Mouse (Mus musculus) MEL (cell line): Measurements from ENCODE around the gene Medag. TPM values are rescaled to one million over a fixed set of nuclear protein-coding genes. Genes with fewer than 3 reads are reported as not detected.

Source experiments
- DNase-seq: peaks from one replicate; pipeline ENCODE4 v3.0.0; 2011; ENCODE audit warnings: low read depth, low spot score
- H3K27ac ChIP-seq: 2 replicates; pipeline ENCODE4 v1.5.1; 2012; ENCODE audit warnings: low read depth, mild to moderate bottlenecking, control low read depth, low read length, moderate library complexity; ENCODE audit not compliant: control insufficient read depth
- H3K27me3 ChIP-seq, 2 experiments: fragments of 150-350 bp in 1 of 2; sonication (generic) in 1 of 2; 2 replicates each; pipeline ENCODE4 v1.6.1; 2012; ENCODE audit warnings: low read length in 2 of 2, mild to moderate bottlenecking in 2 of 2, improper control_type of control experiment in 1 of 2, moderate library complexity in 1 of 2; ENCODE audit not compliant: insufficient read depth in 2 of 2, control insufficient read depth in 1 of 2
- H3K36me3 ChIP-seq, 2 experiments: 2 replicates each; pipeline ENCODE4 v1.6.1; 2012 to 2014; ENCODE audit warnings: low read length in 2 of 2, improper control_type of control experiment in 1 of 2, inconsistent platforms in 1 of 2, mild to moderate bottlenecking in 1 of 2; ENCODE audit not compliant: insufficient read depth in 2 of 2, control insufficient read depth in 1 of 2
- H3K4me1 ChIP-seq, 2 experiments: fragments of 150-350 bp in 1 of 2; sonication (generic) in 1 of 2; 2 replicates each; pipeline ENCODE4 v1.6.1; 2012; ENCODE audit warnings: low read length in 2 of 2, improper control_type of control experiment in 1 of 2, mild to moderate bottlenecking in 1 of 2; ENCODE audit not compliant: insufficient read depth in 2 of 2, control insufficient read depth in 1 of 2
- H3K4me3 ChIP-seq, 2 experiments: fragments of 150-350 bp in 1 of 2; sonication (generic) in 1 of 2; 2 replicates each; pipeline ENCODE4 v1.5.1; 2012; ENCODE audit warnings: low read depth in 2 of 2, low read length in 2 of 2, mild to moderate bottlenecking in 2 of 2, moderate library complexity in 2 of 2, control low read depth in 1 of 2, improper control_type of control experiment in 1 of 2; ENCODE audit not compliant: control insufficient read depth in 1 of 2, insufficient read depth in 1 of 2
- H3K79me2 ChIP-seq: 2 replicates; pipeline ENCODE4 v1.6.1; 2012; ENCODE audit warnings: mild to moderate bottlenecking, low read length, moderate library complexity; ENCODE audit not compliant: control insufficient read depth, poor library complexity, insufficient read depth
- H3K9ac ChIP-seq: 2 replicates; pipeline ENCODE4 v1.6.1; 2012; ENCODE audit warnings: low read depth, mild to moderate bottlenecking, control low read depth, low read length, moderate library complexity; ENCODE audit not compliant: control insufficient read depth, poor library complexity, severe bottlenecking
- H3K9me3 ChIP-seq: fragments of 150-350 bp; sonication (generic); replicated peaks from 2 replicates; pipeline ENCODE4 v1.6.1; 2012; ENCODE audit warnings: mild to moderate bottlenecking, low read length, improper control_type of control experiment, moderate library complexity; ENCODE audit not compliant: insufficient read depth
- CHD2 ChIP-seq: IDR thresholded peaks from 2 replicates; pipeline ENCODE4 v1.6.1; 2011; ENCODE audit warnings: low read length, improper control_type of control experiment
- EP300 ChIP-seq, 2 experiments: IDR thresholded peaks; 2 replicates each; pipeline ENCODE4 v1.6.1; 2011; ENCODE audit warnings: improper control_type of control experiment in 2 of 2, low read length in 2 of 2, low read depth in 1 of 2, mild to moderate bottlenecking in 1 of 2
- ETS1 ChIP-seq: IDR thresholded peaks from 2 replicates; pipeline ENCODE4 v1.6.1; 2012; ENCODE audit warnings: low read depth, mild to moderate bottlenecking, inconsistent platforms, low read length, improper control_type of control experiment, moderate library complexity
- KAT2A ChIP-seq: conservative IDR thresholded peaks from 2 replicates; pipeline ENCODE4 v1.6.1; 2012; ENCODE audit warnings: low read depth, low read length, improper control_type of control experiment, inconsistent platforms
- MAZ ChIP-seq: IDR thresholded peaks from 2 replicates; pipeline ENCODE4 v1.6.1; 2012; ENCODE audit warnings: low read depth, mild to moderate bottlenecking, inconsistent platforms, low read length, improper control_type of control experiment
- MYB ChIP-seq: IDR thresholded peaks from 2 replicates; pipeline ENCODE4 v1.6.1; 2011; ENCODE audit warnings: mild to moderate bottlenecking, low read depth, low read length, improper control_type of control experiment
- NRF1 ChIP-seq: IDR thresholded peaks from 2 replicates; pipeline ENCODE4 v1.6.1; 2014; ENCODE audit warnings: low read depth, mild to moderate bottlenecking, inconsistent platforms, low read length, improper control_type of control experiment, moderate library complexity; ENCODE audit not compliant: poor library complexity, insufficient read depth, severe bottlenecking
- POLR2AphosphoS5 ChIP-seq: IDR thresholded peaks from 2 replicates; pipeline ENCODE4 v1.6.1; 2012; ENCODE audit warnings: low read depth, borderline replicate concordance, mild to moderate bottlenecking, inconsistent platforms, low read length, moderate library complexity, mixed read lengths
- RAD21 ChIP-seq: IDR thresholded peaks from 2 replicates; pipeline ENCODE4 v1.6.1; 2011; ENCODE audit warnings: mild to moderate bottlenecking, low read depth, low read length, improper control_type of control experiment
- RCOR1 ChIP-seq: IDR thresholded peaks from 2 replicates; pipeline ENCODE4 v1.6.1; 2012; ENCODE audit warnings: low read depth, mild to moderate bottlenecking, inconsistent platforms, low read length, improper control_type of control experiment
- TAL1 ChIP-seq: IDR thresholded peaks from 2 replicates; pipeline ENCODE4 v1.6.1; 2012; ENCODE audit warnings: mild to moderate bottlenecking, inconsistent platforms, low read length, moderate library complexity, mixed read lengths
- TBP ChIP-seq: IDR thresholded peaks from 2 replicates; pipeline ENCODE4 v1.8.0; 2011; ENCODE audit warnings: low read depth, low read length, improper control_type of control experiment
- UBTF ChIP-seq: IDR thresholded peaks from 2 replicates; pipeline ENCODE4 v1.6.1; 2012; ENCODE audit warnings: low read depth, mild to moderate bottlenecking, inconsistent platforms, low read length, improper control_type of control experiment, moderate library complexity, borderline replicate concordance; ENCODE audit not compliant: insufficient read depth
- USF1 ChIP-seq: IDR thresholded peaks from 2 replicates; pipeline ENCODE4 v1.6.1; 2014; ENCODE audit warnings: low read depth, mild to moderate bottlenecking, inconsistent platforms, low read length, improper control_type of control experiment, moderate library complexity
- ZMIZ1 ChIP-seq: IDR thresholded peaks from 2 replicates; pipeline ENCODE4 v1.6.1; 2012; ENCODE audit warnings: low read depth, mild to moderate bottlenecking, inconsistent platforms, low read length, improper control_type of control experiment, moderate library complexity
- ZNF384 ChIP-seq: IDR thresholded peaks from 2 replicates; pipeline ENCODE4 v1.6.1; 2012; ENCODE audit warnings: low read depth, mild to moderate bottlenecking, inconsistent platforms, low read length, improper control_type of control experiment
- polyA plus RNA-seq, 2 experiments: library from polyadenylated mRNA; stranded (reverse) in 1 of 2; unstranded in 1 of 2; fragments of >175 nt in 1 of 2; fragments of >200 nt in 1 of 2; gene quantifications; 2 replicates each; pipeline versions ENCODE4 v1.2.1 to v1.2.4; 2012; ENCODE audit warnings: low replicate concordance in 2 of 2, low read depth in 1 of 2; ENCODE audit not compliant: insufficient read length in 2 of 2, insufficient read depth in 1 of 2, missing spikeins in 1 of 2
- total RNA-seq: library from RNA; depleted of rRNA; stranded (reverse); fragments of 300-350 nt; gene quantifications from 2 replicates; pipeline ENCODE4 v1.2.3, GENCODE M21; 2012; rRNA removed

The Medag gene
- total RNA-seq (not detected in 2 replicates), polyA plus RNA-seq (not detected)

GRCm38 (mm10) chr5:149411509-149412193 is at the start of gene Medag:
Gene Medag, plus strand, starts transcription at chr5:149411749.
- TF ChIP-seq EP300 (IDR thresholded peaks at IDR 0.05; ENCODE audit: low read depth in 1 of 2, low read length in 2 of 2) (no peak), CHD2 (no peak), RCOR1 (no peak), ETS1 (no peak)
- no peak for DNase-seq
- no peak within 1 kb of the TSS for H3K27ac ChIP-seq

GRCm38 (mm10) chr5:149362626-149363025 is 48.9 kb upstream of the Medag start:
- Histone ChIP-seq H3K27ac (no peak overlapping the region), H3K4me1 (no peaks in the 10 kb centered on the region), H3K79me2 (no peaks in the 10 kb centered on the region), H3K9me3 (no peaks in the 10 kb centered on the region), H3K9ac (no peak overlapping the region), H3K36me3 (no peaks in the 10 kb centered on the region), H3K27me3 (peaks cover 0 to 4% of the 10 kb centered on the region in 2 experiments; a peak in 1 of 4 replicates), H3K4me3 (no peak overlapping the region)
- no peak for TF ChIP-seq TAL1
- TF ChIP-seq UBTF, result no peak
- TF ChIP-seq EP300 (IDR thresholded peaks at IDR 0.05; ENCODE audit: low read depth in 1 of 2, low read length in 2 of 2), result no peak
- no peak for TF ChIP-seq RAD21
- TF ChIP-seq RCOR1, result no peak
- no peak for TF ChIP-seq NRF1
- TF ChIP-seq POLR2AphosphoS5, result no peak
- TF ChIP-seq ZNF384, result no peak
- no peak for DNase-seq

More at GRCm38 (mm10) chr5:149411509-149412193, at the start of gene Medag:
- no peaks in the 10 kb centered on the region for H3K79me2 ChIP-seq
- H3K9me3 ChIP-seq, result no peaks in the 10 kb centered on the region
- no peak within 1 kb of the TSS for H3K4me3 ChIP-seq
- H3K4me1 ChIP-seq, result peaks cover 1 to 7% of the 10 kb centered on the region in 2 experiments
- no peak within 1 kb of the TSS for H3K9ac ChIP-seq
- no peaks in the 10 kb centered on the region for H3K36me3 ChIP-seq
- peaks cover 0 to 2% of the 10 kb centered on the region in 2 experiments; a peak in 1 of 4 replicates for H3K27me3 ChIP-seq

- no peaks in the 10 kb centered on the region for H3K79me2 ChIP-seq
- H3K9ac ChIP-seq, result no peak overlapping the region
- H3K27ac ChIP-seq, result no peak overlapping the region
- peaks cover 0 to 4% of the 10 kb centered on the region in 2 experiments; a peak in 1 of 4 replicates for H3K27me3 ChIP-seq
- no peak for TF ChIP-seq MAZ
- no peak for TF ChIP-seq ZMIZ1
- no peak for TF ChIP-seq CHD2
- TF ChIP-seq USF1, result no peak
- TF ChIP-seq ZNF384, result no peak
- no peak for TF ChIP-seq TBP
- TF ChIP-seq KAT2A, result no peak
- TF ChIP-seq MYB, result no peak
- H3K9me3 ChIP-seq, result no peaks in the 10 kb centered on the region
- H3K4me3 ChIP-seq, result no peak overlapping the region
- H3K4me1 ChIP-seq, result no peaks in the 10 kb centered on the region
- no peak for DNase-seq
- no peaks in the 10 kb centered on the region for H3K36me3 ChIP-seq
Observed at GRCm38 (mm10) chr5:149363903-149364755, 47.4 kb upstream of the Medag start.
